Mouse (Mus musculus): ENCODE measurements at regions not wholly inside any gene's neighbourhood (a gene's known extent, or its start where the extent isn't known, plus 50 kb on each side); places are given as distances from the start of the nearest gene placed in this dataset.
A peak's percentile ranks its signal among the peaks of the same experiment; 100 is the strongest.
"Not testable (repeated sequence)": the region's sequence is repeated elsewhere in the genome, so short reads cannot be mapped to it uniquely, and the experiment has no call there.

GRCm38 (mm10) chr13:46040062-46040461 lies 75.3 kb upstream of the Atxn1 start:
- no peak for DNase-seq (ENCODE audit: low spot score in 2 of 2)

GRCm38 (mm10) chr13:46038441-46039331 lies 73.9 kb upstream of the Atxn1 start:
- DNase-seq (ENCODE audit: low spot score in 2 of 2), result peak; percentile 45 to 49

- DNase-seq (ENCODE audit: low spot score in 2 of 2), result no peak
Measured at GRCm38 (mm10) chr13:46032281-46032680, 67.5 kb upstream of the Atxn1 start.

GRCm38 (mm10) chr13:46026018-46026417 lies 61.2 kb upstream of the Atxn1 start:
- no peak for DNase-seq (ENCODE audit: low spot score in 2 of 2)

- no peak for DNase-seq (ENCODE audit: low spot score in 2 of 2)
Measured at GRCm38 (mm10) chr13:46023630-46024041, 58.8 kb upstream of the Atxn1 start.

- no peak for DNase-seq (ENCODE audit: low spot score in 2 of 2)
Measured at GRCm38 (mm10) chr13:46023187-46023586, 58.4 kb upstream of the Atxn1 start.

GRCm38 (mm10) chr13:46020945-46021835 lies 56.4 kb upstream of the Atxn1 start:
- DNase-seq (ENCODE audit: low spot score in 2 of 2), result no peak

GRCm38 (mm10) chr13:46019431-46020166 lies 54.8 kb upstream of the Atxn1 start:
- peak; percentile 54 to 74 for DNase-seq (ENCODE audit: low spot score in 2 of 2)

- DNase-seq (ENCODE audit: low spot score in 2 of 2), result no peak
Measured at GRCm38 (mm10) chr13:46018903-46019430, 54.2 kb upstream of the Atxn1 start.

- DNase-seq (ENCODE audit: low spot score in 2 of 2), result no peak
Measured at GRCm38 (mm10) chr13:46017742-46018141, 52.9 kb upstream of the Atxn1 start.

- DNase-seq (ENCODE audit: low spot score in 2 of 2), result not testable (repeated sequence)
Measured at GRCm38 (mm10) chr13:46017011-46017410, 52.2 kb upstream of the Atxn1 start.

GRCm38 (mm10) chr13:46015231-46015630 lies 50.4 kb upstream of the Atxn1 start:
- DNase-seq (ENCODE audit: low spot score in 2 of 2), result no peak

GRCm38 (mm10) chr13:46014637-46015036 lies 49.8 kb upstream of the Atxn1 start:
- no peak for DNase-seq (ENCODE audit: low spot score in 2 of 2)
